Mouse (Mus musculus) bone marrow macrophage, adult 2 months (primary cell): ENCODE measurements around the gene Trim45.

ENCODE experiments used
- CTCF ChIP-seq: IDR thresholded peaks from 2 replicates; pipeline ENCODE4 v1.5.1; 2012; ENCODE audit warnings: low read depth, mild to moderate bottlenecking, low read length, moderate library complexity
- POLR2A ChIP-seq: IDR thresholded peaks from 2 replicates; pipeline ENCODE4 v1.6.1; 2012; ENCODE audit warnings: mild to moderate bottlenecking, low read depth, low read length, borderline replicate concordance

DNA sequence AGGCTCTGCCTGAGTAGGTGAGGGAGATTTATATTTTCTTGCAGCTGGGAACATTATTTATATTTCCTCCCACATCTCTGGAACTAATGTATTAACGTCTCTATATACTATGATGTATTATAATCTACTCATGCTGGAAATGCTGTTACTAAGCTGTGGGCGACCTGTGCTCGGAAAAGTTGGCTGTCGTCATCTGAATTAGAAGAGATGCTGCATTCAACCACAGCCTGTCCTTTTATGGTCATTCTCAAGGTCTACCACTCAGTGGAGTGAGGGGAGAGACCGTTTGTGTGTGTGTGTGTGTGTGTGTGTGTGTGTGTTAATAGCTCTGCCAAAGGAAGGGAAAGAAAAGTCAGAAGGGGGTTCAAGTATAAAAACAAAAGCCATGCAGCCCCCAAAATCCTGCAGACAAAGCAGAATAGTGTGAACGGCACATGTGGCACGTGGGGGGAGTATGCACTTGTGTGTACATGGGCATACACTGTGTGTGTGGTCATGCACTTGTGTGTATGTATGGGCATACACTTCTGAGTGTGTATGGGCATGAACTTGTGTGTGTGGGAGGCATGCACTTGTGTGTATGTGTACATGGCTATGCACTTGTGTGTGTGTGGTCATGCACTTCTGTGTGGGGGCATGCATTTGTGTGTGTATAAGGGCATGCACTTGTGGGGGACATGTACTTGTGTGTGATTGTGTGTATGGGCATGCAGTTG lies 10.3 kb upstream of the Trim45 start:
- TF ChIP-seq CTCF (no peak), POLR2A (no peak)
